Mouse (Mus musculus): ENCODE measurements around the gene Cyp4f18.

DNA sequence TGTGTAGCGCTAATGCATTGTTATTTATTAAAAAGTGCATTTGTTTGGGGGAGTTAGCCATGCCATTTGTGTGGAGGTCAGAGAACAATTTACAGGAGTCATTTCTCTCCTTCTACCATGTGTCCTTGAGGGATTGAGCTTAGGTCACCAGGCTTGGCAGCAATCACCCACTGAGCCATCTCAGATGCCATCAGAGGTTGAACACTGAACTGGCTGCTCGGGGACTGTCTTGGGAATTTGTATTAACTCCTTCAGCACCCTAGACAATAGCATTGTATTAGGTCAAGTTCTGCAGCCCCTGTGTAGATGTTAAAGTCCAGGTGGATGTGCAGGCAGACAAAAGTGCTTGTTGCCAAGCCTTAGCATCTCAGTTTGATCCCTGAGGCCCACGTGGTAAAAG lies 45.4 kb downstream of the Cyp4f18 start:
- no peak for TF ChIP-seq CTCF (IDR thresholded peaks at IDR 0.05; ENCODE audit: low read depth)
- no peak for TF ChIP-seq EP300 (optimal IDR thresholded peaks at IDR 0.05)
